Mouse (Mus musculus) megakaryocyte, embryonic 14.5 days (primary cell): Measurements from ENCODE around the gene Elf5. TPM values are rescaled to one million over a fixed set of nuclear protein-coding genes. Genes with fewer than 3 reads are reported as not detected.

ENCODE experiments used
- H3K27me3 ChIP-seq: replicated peaks from 2 replicates; pipeline ENCODE3; 2012; ENCODE audit warnings: inconsistent platforms
- H3K36me3 ChIP-seq: replicated peaks from 2 replicates; pipeline ENCODE3; 2012; ENCODE audit warnings: low read length, inconsistent platforms, mixed read lengths
- H3K4me1 ChIP-seq: 2 replicates; pipeline ENCODE4 v1.6.1; 2012; ENCODE audit warnings: inconsistent platforms
- H3K4me3 ChIP-seq: replicated peaks from 2 replicates; pipeline ENCODE3; 2012; ENCODE audit warnings: moderate library complexity, mild to moderate bottlenecking, inconsistent platforms
- H3K9me3 ChIP-seq: 2 replicates; pipeline ENCODE4 v1.6.1; 2012; ENCODE audit warnings: inconsistent platforms
- FLI1 ChIP-seq: IDR thresholded peaks from 2 replicates; pipeline ENCODE4 v1.6.1; 2012; ENCODE audit warnings: low read length, inconsistent platforms, mixed read lengths
- GATA1 ChIP-seq: IDR thresholded peaks from 3 replicates; pipeline ENCODE4 v1.6.1; 2012; ENCODE audit warnings: mixed read lengths, low read length, inconsistent platforms, borderline replicate concordance
- polyA plus RNA-seq: library from polyadenylated mRNA; stranded (reverse); fragments of >175 nt; gene quantifications from 2 replicates; pipeline ENCODE4 v1.2.3, GENCODE M21; 2012; ENCODE audit warnings: low replicate concordance; ENCODE audit not compliant: insufficient read depth

Gene Elf5
- polyA plus RNA-seq, 1 experiment, result not detected

DNA sequence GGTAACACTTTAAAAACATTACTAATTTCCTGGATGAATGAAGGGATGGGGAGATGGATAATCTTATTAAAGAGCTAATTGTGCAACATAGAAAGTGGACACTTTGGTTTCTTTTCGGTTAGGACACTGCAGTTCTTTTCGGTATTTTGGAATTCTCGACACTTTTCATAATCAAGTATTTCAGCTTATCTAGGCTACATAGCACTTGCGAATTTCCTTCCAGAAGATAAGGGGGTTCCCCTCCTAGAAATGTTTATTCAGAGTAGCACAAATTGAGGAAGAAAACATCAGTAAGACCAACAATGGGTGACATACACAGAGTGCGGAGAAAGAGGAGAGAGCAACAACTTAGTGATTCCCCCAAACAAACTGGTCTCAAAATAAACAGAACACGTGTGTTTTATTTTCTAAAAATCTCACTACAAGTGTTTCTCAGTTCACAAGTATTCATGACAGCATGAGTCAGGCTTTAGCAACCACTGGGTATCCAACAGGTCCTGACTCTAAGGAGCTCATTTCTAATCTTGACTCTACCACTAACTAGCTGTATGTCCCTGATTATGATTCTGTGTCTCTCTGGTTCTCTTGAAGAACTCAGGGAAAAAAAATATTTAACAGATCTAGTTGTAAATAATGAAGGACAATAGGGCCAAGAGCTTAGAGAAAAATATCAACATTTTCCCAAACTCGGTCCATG lies 71.9 kb downstream of the Elf5 start:
- peaks cover 30% of the 10 kb centered on the region for H3K36me3 ChIP-seq
- H3K9me3 ChIP-seq, result no peaks in the 10 kb centered on the region
- no peaks in the 10 kb centered on the region for H3K27me3 ChIP-seq
- no peak for TF ChIP-seq FLI1
- TF ChIP-seq GATA1, result no peak
- peaks cover 62% of the 10 kb centered on the region for H3K4me1 ChIP-seq
- H3K4me3 ChIP-seq, result peak overlapping the region; percentile 99

DNA sequence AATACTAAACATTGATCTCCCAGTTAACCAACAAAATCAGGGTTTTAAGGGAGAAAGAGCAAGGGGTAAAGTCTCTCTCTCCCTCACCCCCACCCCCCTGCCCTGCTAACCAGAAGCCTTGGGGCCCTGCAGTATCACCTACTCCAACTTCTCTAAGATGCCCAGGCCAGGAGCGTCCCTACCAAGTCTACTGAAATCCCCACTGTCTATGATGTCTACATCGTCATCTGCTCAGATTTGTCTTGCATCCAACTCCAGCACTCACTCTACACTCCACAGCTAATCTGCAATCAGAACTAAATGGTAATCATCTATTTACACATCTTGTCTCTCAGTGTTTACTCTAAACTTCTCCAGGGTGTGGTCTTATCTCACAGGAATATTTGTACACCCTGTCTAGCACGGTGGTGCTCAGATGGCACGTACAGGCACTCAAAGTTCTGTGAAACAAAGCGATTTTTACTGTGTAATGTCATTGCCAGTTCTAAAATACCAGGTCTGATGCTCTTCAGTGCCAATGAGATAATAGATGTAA lies 72.6 kb downstream of the Elf5 start:
- Histone ChIP-seq H3K4me1 (peaks cover 56% of the 10 kb centered on the region), H3K27me3 (no peaks in the 10 kb centered on the region), H3K4me3 (peak overlapping the region; percentile 99), H3K9me3 (no peaks in the 10 kb centered on the region), H3K36me3 (peaks cover 26% of the 10 kb centered on the region)
- TF ChIP-seq FLI1, result no peak

DNA sequence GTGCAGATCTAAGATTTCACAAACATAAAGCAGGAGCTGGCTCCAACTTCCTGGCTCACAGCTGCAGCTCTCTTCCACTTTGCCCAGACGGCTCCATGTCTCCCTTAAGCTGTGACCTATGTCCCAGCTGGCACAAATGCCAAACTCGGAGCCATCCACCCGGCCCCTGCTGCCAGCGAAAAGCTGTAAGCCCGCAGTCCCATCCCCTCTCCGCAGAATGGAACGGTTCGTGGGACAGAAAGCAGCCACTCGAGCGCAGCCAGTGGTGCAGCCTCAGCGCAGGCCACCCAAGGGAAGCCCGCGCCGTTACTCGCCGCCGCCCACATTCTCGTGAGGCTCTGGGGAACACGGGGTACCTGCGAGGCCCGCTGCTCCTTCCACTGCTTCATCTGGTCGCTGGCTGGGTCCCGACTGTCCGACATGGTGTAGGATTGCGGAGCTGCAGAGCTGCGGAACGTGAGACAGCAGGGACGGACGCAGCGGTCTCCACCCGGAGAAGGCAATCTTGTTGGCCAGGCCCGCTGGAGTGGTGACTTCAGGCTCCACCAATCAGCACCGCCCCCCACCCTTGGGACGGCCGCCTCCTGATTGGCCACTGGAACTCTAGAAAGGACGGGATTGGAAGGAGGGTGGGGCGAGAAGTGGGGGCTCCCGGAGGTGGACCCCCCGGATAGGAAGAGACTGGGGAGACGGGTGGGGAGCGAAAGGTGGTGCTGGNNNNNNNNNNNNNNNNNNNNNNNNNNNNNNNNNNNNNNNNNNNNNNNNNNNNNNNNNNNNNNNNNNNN lies 73.3 kb downstream of the Elf5 start, which contains the start of gene Cat:
Gene Cat, minus strand, starts transcription at position 544 of the 785 bp plus-strand sequence.
- TF ChIP-seq FLI1 (no peak), GATA1 (no peak)
- H3K27me3 ChIP-seq, result no peaks in the 10 kb centered on the region
- H3K9me3 ChIP-seq, result no peaks in the 10 kb centered on the region
- peaks cover 48% of the 10 kb centered on the region for H3K4me1 ChIP-seq
- peak within 1 kb of the TSS; percentile 99 for H3K4me3 ChIP-seq
- peaks cover 22% of the 10 kb centered on the region for H3K36me3 ChIP-seq

DNA sequence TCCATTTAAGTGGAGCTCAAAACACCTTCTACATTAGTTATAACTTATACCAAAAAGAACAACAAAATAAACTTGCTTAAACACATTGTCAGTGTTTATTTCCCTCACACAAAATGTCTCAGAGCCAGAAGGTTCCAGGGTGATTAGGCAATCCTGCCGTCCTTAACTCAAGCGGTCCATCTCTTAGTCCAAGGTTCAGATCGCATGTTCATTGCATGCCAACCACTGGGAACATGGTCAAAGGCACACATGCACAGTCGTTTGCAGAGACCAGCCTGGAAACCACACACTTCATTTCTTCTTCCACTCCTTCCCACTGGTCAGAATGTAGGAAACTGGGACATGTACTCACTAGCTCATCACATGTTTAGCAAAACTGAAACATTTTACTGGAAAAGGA lies 81.0 kb downstream of the Elf5 start:
- Histone ChIP-seq H3K36me3 (no peaks in the 10 kb centered on the region), H3K4me1 (peaks cover 18% of the 10 kb centered on the region), H3K27me3 (peaks cover 2% of the 10 kb centered on the region), H3K9me3 (no peaks in the 10 kb centered on the region), H3K4me3 (no peak overlapping the region)
- TF ChIP-seq FLI1 (no peak), GATA1 (no peak)

DNA sequence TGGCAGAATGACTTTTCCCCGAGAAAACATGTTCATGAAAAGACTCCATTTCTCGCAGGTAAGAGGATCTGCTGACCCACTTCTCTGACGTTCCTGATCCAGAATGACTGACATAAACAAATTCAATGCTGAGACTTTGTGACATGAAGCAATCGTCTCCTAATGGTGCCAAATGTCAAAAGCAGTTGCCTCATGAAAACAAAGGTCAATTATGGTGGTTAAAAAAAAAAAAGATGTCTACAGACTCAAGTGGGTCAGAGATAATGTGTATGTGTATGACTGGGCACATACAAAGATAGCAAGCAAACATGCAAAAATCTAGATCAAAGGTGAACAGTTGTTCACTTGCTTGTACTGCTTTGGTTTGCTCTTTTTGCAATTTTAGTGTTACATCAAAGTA lies 82.3 kb downstream of the Elf5 start:
- Histone ChIP-seq H3K27me3 (peaks cover 2% of the 10 kb centered on the region), H3K36me3 (no peaks in the 10 kb centered on the region), H3K9me3 (no peaks in the 10 kb centered on the region), H3K4me3 (no peak overlapping the region), H3K4me1 (peaks cover 18% of the 10 kb centered on the region)
- TF ChIP-seq FLI1 (no peak), GATA1 (no peak)

DNA sequence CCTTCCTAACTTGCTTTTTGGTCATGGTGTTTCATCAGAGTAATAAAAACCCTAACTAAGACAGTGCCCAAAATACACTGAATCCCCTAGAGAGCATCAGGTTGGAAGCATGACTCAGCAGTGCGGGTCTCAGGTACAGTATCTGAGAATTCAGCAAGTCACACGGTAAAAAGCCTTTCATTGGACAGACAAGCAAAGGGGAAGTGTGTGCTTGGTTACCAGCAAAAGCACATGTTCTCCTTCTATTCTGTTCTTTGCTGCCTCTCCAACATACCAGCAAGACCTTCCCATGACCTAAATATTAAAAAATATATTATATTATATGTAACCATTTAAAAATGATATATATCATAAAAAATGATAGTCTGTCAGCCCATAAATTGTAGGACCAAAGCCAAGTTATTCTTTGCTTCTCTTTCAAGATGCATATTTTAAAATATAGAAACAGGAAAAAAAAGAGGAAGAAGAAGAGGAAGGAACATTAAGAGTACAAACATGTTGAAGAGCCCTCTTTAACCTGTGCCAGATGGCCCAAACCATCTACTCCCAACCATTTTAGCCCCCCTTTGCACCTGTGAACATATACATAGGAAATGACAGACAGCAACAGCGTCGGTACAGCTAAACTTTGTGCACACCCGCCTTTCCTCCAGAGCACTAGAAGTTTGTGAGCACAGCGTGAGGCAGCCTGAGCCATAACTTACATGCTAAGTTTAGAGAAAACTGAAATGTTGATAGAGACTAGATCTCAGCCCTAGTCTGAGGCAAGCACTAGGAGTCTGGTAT lies 84.3 kb downstream of the Elf5 start:
- Histone ChIP-seq H3K27me3 (peaks cover 2% of the 10 kb centered on the region), H3K9me3 (no peaks in the 10 kb centered on the region), H3K4me3 (no peak overlapping the region), H3K4me1 (peaks cover 14% of the 10 kb centered on the region), H3K36me3 (no peaks in the 10 kb centered on the region)
- no peak for TF ChIP-seq FLI1
- no peak for TF ChIP-seq GATA1

Other genes starting within 250 kb of the Elf5 start
- not detected in 2 replicates for gene Ehf, start 108.4 kb upstream of the Elf5 start, polyA plus RNA-seq
- gene Cat, start 73.5 kb downstream of the Elf5 start, polyA plus RNA-seq, result 42.4 and 46.3 TPM in 2 replicates
- 0.50 TPM in 1 of 2 replicates, not detected in the other for gene Abtb2, start 154.6 kb downstream of the Elf5 start, polyA plus RNA-seq